Mouse (Mus musculus) cerebellum, adult 11-12 months (tissue): ENCODE data around the gene Rnf128.
"Not testable (repeated sequence)": the region's sequence is repeated elsewhere in the genome, so short reads cannot be mapped to it uniquely, and the experiment has no call there.

ENCODE experiments used
- DNase-seq: peaks from one replicate; pipeline ENCODE4 v3.0.0; 2022

The Rnf128 gene

GRCm38 (mm10) chrX:139562925-139563461, at the start of gene Rnf128:
Gene Rnf128, plus strand, starts transcription at chrX:139563316.
- no peak for DNase-seq

- no peak for DNase-seq
Measured at GRCm38 (mm10) chrX:139516156-139516555, 47.0 kb upstream of the Rnf128 start.

DNA sequence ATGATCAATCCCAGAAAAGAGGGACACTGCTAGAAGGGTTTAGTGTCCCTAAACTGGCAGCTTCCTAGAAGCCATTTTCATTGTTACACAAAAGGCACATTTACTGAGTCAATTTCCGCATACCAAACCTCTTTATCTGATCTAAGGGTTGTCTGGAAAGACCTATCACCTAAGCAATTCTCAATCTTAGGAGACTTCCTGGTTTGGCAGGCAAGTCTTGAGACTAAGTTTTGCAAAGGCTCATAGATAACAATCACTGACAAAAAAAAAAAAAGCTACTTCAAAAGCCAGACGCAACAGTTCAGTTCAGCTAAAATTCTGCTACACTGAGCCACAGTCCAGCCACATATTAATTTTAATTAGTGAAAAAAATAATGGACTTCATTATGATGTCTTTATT, 43.9 kb upstream of the Rnf128 start:
- no peak for DNase-seq

DNA sequence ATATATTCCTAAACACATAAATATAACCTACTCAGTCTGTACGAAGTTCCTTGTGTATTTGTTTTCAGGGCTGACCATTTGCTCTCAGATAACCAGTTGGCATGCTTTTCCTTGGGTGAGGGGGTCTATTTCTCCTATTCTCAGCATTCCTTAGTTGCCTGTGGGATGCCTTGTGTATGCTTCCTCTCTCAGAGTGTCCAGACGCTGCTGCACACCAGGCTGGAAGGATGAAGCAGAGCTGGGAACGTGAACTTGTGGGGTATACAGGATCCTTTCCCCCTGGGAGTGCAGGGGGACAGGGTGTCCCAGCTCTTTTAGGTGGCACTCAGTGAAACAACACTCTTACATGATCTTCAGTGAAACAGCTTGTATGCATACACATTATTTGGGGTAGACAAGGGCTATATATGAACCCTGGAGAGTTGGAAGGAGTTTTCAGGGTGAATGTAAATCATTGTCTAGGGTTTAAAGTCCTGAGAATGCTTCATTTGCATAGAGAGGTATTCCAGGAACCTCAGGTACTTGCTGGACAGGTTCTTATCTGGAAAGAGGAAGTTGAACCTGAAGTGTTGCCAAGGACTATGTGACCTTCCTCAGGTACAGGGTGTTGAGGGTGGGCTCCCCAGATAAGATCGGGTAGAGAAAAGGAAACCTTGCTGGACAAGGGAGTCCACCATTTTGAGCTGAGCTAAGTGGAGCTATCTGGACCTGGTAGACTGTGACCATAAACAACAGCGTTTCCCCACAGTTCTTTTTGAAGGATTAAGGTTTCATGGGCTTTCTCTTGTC, 38.6 kb upstream of the Rnf128 start:
- DNase-seq: no peak

GRCm38 (mm10) chrX:139525724-139526123, 37.4 kb upstream of the Rnf128 start:
- no peak for DNase-seq

DNA sequence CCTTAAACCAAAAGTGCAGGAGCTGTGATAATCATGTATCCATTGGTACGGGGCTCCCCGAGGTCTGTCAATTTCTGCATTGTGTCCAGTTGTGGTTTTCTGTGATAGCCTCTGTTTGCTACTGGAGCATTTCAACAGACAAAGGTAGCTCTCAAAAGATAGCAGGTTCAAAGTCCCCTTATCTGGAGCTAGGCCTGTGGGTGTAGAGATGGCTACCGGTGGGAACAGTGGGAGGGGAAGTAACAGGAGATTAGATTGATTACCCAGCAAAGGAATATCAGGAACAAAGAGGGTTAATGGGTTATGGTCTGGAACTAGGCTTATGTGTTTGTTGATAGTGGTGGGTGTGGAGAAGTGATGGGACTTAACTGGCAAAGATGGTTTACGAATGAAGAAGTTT, 36.1 kb upstream of the Rnf128 start:
- no peak for DNase-seq

DNA sequence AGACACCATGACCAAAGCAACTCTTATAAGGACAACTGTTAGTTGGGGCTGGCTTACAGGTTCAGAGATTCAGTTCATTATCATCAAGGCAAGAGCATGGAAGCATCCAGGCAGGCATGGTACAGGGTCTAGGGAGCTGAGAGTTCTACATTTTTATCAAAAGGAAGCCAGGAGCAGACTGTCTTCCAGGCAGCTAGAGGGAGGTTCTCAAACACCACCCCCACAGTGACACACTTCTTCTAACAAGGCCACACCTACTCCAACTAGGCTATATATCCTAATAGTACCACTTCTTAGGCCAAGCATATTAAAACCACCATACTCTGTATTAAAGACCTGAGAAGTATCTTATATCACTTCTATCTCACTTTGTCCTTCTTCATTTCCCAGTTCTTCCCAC, 33.4 kb upstream of the Rnf128 start:
- no peak for DNase-seq

DNA sequence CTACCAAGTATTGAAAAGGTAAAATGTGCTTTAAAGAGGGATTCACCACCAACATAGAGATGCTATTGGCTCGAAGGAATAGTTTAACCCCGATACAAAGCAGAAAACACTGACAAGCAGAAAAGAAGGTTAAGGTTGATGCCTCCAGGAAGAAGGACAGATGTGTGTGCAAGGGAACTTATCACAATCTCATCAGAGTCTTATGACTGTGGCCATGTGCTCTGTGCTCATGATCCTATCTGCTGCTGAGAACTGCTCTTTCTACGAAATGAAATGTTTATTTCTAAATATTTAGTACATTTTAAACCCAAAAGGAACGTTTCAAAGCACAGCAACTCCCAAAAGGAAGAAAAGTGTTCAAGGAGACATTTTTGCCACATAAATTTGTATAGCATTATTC, 30.8 kb upstream of the Rnf128 start:
- DNase-seq: no peak

DNA sequence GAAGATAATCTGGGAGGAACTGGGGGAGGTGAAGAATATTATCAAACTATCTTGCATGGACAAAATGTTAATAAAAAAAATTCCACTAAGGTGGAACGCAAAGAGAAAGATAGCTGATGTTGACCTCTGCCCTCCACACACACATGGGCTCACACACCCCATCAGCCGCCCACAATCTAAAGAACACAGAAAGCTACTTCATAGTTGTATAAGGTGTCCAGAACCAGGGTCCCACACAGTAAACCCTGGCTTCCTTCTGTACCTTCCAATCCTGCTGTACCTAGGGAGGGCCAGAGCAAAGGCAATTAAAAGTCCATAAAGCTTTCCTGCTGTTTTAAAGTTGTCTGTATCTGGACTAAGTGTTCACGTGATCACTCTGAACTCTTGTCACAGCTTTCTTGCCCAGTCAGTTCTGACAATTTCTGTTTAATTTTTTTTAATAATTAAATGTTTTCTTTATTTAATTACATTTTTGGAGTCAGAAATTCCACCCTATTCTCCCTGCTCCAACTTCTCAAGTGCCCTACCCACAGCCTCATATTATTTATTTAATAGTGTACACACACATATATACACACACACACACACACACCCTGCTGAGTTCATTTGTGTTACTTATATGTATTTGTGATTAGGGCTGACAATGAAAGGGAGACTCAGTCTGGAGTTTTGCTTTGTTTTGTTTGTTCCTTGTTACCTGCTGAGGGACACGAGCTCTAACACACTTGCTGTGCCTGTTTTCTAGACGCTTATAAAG, 25.3 kb upstream of the Rnf128 start:
- no peak for DNase-seq

DNA sequence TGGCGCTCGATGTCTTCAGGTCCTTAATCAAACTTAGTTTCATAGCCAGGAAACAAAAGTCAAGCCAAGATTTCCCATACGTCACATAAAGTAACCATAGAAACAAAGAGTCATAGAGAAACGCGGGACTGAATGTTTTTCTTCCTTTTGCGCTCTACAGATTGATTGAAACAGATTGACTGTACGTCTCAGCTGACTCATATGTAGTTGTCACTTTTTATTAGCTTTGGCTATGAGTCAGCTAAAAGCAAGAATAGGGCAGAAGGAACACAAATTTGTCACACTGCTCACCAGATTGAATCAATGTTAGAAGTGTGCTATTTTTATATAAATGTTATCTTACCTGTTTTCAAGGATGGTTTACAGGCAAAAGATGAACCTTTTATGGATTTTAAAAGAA, 19.4 kb upstream of the Rnf128 start:
- DNase-seq: no peak

- DNase-seq: no peak
Measured at GRCm38 (mm10) chrX:139550456-139550855, 12.7 kb upstream of the Rnf128 start.

DNA sequence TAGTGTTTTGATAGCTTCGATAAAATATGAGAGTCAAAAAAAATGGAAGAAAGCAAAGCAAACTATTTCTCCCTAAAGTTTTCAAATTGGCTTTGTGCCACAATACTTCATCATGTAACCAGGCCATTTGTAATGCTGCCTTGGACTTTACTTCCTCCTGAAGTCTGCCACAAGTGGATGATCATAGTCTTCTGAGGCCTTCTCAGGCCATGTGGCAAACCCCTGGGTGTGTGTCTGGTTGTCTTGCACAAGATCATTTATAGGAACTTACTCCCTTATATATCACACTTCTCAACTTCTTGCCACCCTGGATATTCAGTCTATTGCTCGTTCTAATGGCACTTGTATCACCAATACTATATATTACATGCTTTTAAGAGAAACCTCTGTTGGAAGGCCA, 11.0 kb upstream of the Rnf128 start:
- DNase-seq: no peak

DNA sequence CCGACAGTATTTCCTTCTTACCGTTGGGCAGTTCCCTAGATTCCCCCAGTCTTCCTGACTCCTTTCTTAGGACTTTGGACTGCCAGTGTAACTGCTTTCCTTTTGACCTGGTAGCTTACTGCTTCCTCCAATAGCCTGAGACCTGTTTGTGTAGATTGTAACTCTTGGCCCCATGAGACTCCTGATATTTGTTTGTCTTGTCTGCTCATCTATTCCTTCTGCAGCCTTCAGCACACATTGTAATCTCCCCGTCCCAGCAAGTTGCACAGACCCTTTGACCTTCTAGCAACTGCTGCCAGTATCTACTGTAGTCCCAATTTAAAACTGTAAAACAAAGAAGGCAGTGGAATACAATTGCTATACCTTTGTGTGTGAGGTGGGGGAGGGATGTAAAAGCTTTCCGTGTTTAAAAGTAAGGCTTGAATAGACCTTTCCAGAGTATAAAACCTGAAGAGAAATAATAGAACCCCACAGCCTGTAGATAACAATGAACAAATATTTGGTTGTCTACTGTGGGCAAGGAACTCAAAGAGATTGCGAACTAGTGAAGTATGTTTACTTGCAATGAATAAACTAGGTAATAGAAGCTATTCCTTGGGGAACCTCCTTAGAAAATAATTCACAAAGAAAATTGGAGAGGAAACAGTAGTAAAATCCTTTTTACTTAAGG, 726 bp upstream of the Rnf128 start:
- no peak for DNase-seq

DNA sequence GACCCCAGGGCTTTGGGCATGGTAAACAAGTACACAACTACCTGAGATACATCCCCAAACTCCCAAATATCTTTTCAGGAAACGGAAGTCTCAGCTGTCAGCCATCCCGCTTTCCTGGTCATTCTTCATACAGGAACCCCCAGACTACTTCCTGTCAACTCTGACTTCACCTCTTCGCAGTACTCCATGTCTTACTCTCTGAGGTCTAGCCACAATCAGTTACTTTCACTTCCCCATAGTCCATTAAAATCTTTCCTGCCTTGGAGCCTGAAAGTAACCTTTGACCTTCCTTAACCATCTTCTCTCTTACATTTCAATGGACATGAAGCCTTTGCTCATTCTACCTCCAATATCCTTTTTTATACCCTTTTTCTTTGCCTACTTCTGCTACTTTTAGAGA, 6.9 kb downstream of the Rnf128 start:
- no peak for DNase-seq

DNA sequence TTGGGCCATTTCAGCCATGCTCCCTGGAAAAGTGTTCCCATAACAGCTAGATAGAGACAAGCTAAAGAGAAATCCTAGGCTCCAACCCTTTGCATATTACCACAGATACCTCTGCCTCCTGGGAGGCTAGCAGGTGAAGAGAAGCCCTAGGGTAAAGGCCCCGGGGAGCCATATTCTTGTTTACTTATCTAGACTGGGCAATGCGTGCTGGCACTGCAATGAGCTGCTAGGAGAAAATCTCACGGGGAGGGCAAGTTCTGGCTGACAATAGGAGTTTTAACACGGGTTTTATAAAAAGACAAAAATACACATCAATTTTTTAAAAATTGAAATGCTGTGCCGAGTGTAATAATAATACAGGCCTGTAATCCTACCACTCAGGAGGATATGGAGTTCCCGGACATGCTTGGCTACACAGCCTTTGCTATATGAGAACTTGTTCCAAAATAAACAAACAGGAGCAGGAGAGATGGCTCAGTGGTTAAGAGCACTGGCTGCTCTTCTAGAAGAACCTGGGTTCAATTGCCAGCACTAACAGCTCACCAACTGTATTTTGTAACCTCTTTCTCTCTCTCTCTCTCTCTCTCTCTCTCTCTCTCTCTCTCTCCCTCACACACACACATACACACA, 15.6 kb downstream of the Rnf128 start:
- no peak for DNase-seq

DNA sequence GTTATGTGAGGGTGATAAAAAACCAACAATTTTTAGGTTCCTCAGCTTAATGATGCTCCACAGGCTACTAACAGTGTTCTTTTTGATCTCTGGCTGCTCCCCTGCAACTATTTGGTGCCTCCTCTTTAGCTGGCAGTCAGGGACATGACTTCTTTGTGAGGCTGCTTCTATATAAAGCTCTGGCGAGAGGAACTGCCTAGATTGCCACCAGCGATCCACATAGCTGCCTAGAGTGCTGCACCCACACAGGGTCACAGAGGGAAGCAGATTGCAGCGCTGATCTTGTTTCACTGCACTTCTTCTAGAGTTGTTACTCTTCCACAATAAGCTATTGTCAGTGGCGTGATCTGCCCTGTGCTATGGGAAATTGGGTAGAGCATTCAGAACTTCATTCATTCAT, 20.5 kb downstream of the Rnf128 start:
- no peak for DNase-seq

GRCm38 (mm10) chrX:139586676-139587075, 23.6 kb downstream of the Rnf128 start:
- DNase-seq: not testable (repeated sequence)

DNA sequence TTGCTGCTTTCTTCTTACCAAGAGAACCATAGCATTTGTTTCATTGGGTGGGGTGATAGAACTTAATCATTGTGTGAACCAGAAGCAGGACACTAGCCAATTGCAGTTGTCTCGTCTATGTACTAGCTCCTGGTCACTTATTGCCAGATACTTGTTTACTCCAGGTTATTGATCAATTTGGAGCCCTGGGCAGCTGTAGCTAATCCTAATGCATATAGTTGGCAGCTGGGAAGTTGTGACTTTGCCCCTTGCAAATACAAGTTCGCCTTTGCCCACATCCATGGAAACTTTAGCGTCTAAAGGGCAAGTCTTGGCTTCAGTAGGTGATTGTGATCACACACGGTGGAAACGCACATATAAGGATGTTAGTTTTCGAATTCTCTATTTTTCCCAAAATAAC, 33.3 kb downstream of the Rnf128 start:
- no peak for DNase-seq

GRCm38 (mm10) chrX:139610033-139610764, 47.1 kb downstream of the Rnf128 start:
- DNase-seq: peak; percentile 92

GRCm38 (mm10) chrX:139610765-139611300, 47.7 kb downstream of the Rnf128 start:
- DNase-seq: no peak

GRCm38 (mm10) chrX:139614761-139615160, 51.6 kb downstream of the Rnf128 start:
- DNase-seq: no peak

- DNase-seq: no peak
Measured at GRCm38 (mm10) chrX:139622071-139622470, 59.0 kb downstream of the Rnf128 start.
